Mouse (Mus musculus): ENCODE measurements around the gene Casp9. TPM values are rescaled to one million over a fixed set of nuclear protein-coding genes. Genes with fewer than 3 reads are reported as not detected.

Gene Casp9
- 17.1 and 17.2 TPM in 2 replicates for polyA plus RNA-seq (2015; fragmentation: Nextera tagmentation; extraction: Ambion mirVana)

DNA sequence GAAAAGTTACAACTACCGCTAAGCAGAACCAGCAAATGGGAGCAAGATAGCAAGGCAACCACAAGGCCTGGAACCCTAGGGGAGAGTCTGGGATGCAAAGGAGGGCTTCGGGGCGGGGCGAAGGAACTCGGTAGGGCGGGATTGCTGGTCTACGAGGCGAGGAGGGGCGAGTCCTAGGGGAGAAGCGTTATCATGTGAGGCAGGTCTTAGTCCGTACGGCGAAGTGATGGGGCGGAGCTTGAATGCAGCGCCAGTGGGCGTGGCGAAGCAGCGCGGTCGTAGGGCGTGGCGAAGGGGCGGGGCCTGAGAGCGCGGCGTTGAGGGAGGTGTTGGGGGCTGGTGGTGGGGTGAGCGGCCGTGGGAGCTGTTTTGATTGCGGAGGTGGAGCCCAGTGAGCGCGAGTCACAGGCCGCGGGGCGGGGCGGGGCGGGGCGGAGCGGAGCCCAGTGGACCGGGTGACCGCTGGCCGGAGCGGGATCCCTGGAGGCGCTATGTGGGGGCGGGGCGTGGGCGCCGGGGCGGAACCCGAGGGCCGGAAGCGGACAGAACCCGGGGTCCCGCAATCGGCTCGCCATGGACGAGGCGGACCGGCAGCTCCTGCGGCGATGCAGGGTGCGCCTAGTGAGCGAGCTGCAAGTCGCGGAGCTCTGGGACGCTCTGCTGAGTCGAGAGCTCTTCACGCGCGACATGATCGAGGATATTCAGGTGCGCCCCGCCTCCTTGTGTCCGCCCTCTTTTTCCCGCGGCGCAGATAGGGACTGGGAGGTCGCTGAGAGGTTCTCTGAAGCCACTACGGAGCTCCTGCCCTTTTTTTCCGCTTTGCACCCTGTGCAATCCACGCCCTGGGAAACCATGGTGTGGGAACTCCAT is at the start of gene Casp9:
Gene Casp9 (plus strand): TSS at position 331 of the 870 bp plus-strand sequence.
- H3K4me2 ChIP-seq (replicated peaks): peak within 1 kb of the TSS; percentile 69
- peaks cover 28% of the 10 kb centered on the region for H3K4me1 ChIP-seq
- H3K36me3 ChIP-seq: peaks cover 18% of the 10 kb centered on the region
- under 1% methylated on average over 74 of the region's 80 CpGs for WGBS
- ATAC-seq (ENCODE audit: low FRiP score, low read depth): peak; percentile 80
- H3K9me3 ChIP-seq: no peaks in the 10 kb centered on the region
- no peaks in the 10 kb centered on the region for H3K27me3 ChIP-seq
- H3K27ac ChIP-seq: peak within 1 kb of the TSS; percentile 88
- peak within 1 kb of the TSS; percentile 69 for H3K4me3 ChIP-seq
- peak within 1 kb of the TSS; percentile 74 for H3K9ac ChIP-seq

DNA sequence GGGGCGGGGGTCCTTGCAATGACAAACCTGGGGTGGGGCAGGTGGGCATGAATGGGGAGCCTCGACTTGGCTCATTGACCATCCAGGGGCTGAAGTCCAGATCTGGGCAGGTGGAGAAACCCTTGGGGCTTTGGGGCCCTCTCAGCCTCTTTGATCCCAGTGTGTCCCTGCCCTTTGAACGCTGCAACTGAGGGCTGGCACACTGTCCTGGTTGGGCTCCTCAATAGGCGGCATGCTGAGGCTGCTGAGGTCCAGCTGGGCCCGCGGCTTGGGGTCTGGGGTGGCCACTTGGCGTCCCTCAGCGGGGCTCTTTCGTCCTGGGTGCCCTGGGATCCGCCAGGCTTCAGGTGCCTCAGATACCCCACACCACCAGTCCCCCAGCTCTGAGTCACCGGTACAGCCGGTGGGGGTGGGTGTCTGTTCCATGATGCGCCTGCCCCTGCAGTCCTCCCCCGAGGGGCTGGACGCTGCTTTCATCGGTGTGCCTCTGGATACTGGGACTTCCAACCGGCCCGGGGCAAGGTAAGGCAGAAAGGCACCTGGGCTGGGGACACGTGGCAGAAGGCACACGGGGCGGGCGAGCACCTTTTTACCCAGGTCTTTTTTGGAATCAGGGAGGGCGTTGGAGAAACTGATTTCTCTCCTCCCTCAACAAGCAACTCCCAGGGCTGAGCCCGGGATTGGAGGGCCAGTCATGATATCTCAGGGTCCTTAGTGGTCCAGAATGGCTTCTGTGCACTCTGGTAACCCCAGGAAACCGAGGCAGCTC is 46.6 kb upstream of the Casp9 start, which contains the start of gene Agmat:
Gene Agmat (plus strand): TSS at position 95 of the 769 bp plus-strand sequence.
- Histone ChIP-seq H3K9me3 (no peaks in the 10 kb centered on the region), H3K36me3 (no peaks in the 10 kb centered on the region), H3K4me3 (no peak within 1 kb of the TSS), H3K27ac (no peak within 1 kb of the TSS), H3K27me3 (peaks cover 11% of the 10 kb centered on the region; the same call in 1 of the 2 replicates), H3K4me2 (replicated peaks) (no peak within 1 kb of the TSS), H3K4me1 (no peaks in the 10 kb centered on the region), H3K9ac (no peak within 1 kb of the TSS)
- no peak for ATAC-seq (ENCODE audit: low FRiP score, low read depth)
- 22% methylated on average over 25 of the region's 25 CpGs for WGBS

DNA sequence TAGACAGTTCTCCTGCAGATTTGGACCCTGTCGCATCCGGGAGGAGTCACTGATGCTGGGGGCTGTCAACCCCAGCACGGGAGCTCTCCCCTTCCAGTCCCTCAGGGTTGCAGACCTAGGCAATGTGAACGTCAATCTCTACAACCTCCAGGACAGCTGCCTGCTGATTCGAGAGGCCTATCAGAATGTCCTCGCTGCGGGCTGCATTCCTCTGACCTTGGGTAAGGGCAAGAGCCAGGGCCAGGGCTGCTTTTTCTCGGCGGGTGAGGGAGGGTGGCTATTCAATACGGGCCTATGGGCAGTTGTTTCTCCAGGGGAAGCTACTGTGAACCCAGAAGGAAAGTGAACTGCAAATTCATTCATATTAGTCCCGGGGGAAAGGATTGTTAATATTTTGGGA is 43.9 kb upstream of the Casp9 start:
- WGBS: 46% methylated on average over 11 of the region's 11 CpGs
- Histone ChIP-seq H3K4me2 (replicated peaks) (no peak overlapping the region), H3K9ac (no peak overlapping the region), H3K27ac (no peak overlapping the region), H3K27me3 (peaks cover 11% of the 10 kb centered on the region; the same call in 1 of the 2 replicates), H3K9me3 (no peaks in the 10 kb centered on the region), H3K4me3 (no peak overlapping the region), H3K36me3 (no peaks in the 10 kb centered on the region), H3K4me1 (no peaks in the 10 kb centered on the region)
- no peak for ATAC-seq (ENCODE audit: low FRiP score, low read depth)

DNA sequence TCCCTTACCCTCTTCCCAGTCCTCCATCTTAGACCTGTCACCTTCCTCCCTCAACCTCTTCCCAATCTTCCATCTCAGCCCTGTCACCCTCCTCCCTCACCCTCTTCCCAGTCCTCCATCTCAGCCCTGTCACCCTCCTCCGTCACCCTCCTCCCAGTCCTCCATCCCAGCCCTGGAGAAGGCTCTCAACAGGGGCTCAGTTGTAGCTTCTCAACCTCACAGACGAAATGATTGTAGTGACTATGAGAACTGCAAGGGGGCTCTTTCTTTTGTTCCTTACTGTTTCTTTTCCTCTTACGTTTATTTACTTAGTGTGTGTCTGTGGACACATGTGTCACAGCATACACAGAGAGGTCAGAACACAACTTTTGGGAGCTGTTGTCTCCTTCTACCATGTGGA is 42.6 kb upstream of the Casp9 start:
- Histone ChIP-seq H3K4me1 (no peaks in the 10 kb centered on the region), H3K4me2 (replicated peaks) (no peak overlapping the region), H3K27ac (no peak overlapping the region), H3K9ac (no peak overlapping the region), H3K27me3 (peaks cover 11% of the 10 kb centered on the region; the same call in 1 of the 2 replicates), H3K36me3 (no peaks in the 10 kb centered on the region), H3K4me3 (no peak overlapping the region), H3K9me3 (no peaks in the 10 kb centered on the region)
- WGBS: 76% methylated on average over 3 of the region's 3 CpGs
- no peak for ATAC-seq (ENCODE audit: low FRiP score, low read depth)

DNA sequence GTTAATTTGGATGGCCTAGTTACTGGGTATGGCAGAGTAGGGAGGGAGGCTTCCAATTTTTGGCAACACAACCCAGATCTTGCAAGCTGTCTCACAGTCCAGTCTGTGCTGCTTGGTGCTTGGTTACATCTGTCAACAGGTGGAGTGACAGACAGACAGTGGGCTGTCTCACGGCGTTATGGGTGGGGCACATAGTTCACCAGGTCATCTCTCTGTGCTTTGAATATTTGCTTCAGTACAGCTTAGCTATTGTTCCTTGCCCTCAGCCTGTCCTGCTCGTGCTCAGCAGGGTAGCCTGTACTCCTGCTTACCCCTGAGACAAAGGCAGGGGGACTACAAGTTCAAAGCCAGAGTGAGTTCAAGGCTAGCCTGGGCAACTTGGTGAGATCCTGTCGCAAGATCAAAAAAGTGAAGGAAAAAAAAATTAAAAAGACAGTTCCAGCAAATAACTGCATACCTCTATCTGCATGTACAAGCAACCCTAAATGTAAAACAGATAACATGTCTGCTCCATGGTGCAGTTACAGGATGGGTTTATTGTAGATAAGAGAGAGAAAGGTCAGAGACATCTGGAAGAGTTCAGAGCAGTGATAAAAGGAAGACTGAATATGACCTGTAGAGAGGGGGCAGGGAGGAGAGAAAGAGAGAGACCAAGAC is 41.9 kb upstream of the Casp9 start:
- ATAC-seq (ENCODE audit: low FRiP score, low read depth): no peak
- Histone ChIP-seq H3K9me3 (no peaks in the 10 kb centered on the region), H3K4me2 (replicated peaks) (no peak overlapping the region), H3K27me3 (peaks cover 8% of the 10 kb centered on the region; the same call in 1 of the 2 replicates), H3K36me3 (no peaks in the 10 kb centered on the region), H3K9ac (no peak overlapping the region), H3K27ac (no peak overlapping the region; the same call in 1 of the 2 replicates), H3K4me3 (no peak overlapping the region), H3K4me1 (no peaks in the 10 kb centered on the region)
- 41% methylated on average over 4 of the region's 4 CpGs for WGBS

DNA sequence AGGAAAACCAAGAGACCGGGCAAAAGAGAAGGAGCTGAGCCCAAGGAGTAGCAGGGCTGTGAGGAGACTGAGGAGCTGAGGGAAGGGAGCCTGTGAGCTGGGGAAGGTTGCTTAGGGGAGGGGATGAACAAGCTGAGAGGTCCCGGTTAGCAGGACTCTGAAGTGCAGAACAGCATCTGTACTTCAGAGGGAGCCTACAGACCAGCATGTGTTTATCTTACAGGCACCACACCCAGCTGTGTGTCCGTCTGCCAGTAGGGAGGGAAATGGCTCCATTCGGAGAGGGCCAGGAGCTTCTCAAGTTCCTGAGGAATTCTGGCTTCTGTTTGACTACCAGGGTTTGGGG is 41.4 kb upstream of the Casp9 start:
- H3K9me3 ChIP-seq: no peaks in the 10 kb centered on the region
- H3K9ac ChIP-seq: no peak overlapping the region
- no peaks in the 10 kb centered on the region for H3K36me3 ChIP-seq
- no peak overlapping the region for H3K27ac ChIP-seq
- no peak overlapping the region for H3K4me2 ChIP-seq (replicated peaks)
- 3% methylated on average over 4 of the region's 4 CpGs for WGBS
- H3K27me3 ChIP-seq: peaks cover 3% of the 10 kb centered on the region; the same call in 1 of the 2 replicates
- ATAC-seq (ENCODE audit: low FRiP score, low read depth): peak; percentile 5; the same call in 1 of the 2 replicates
- H3K4me3 ChIP-seq: no peak overlapping the region
- H3K4me1 ChIP-seq: no peaks in the 10 kb centered on the region

DNA sequence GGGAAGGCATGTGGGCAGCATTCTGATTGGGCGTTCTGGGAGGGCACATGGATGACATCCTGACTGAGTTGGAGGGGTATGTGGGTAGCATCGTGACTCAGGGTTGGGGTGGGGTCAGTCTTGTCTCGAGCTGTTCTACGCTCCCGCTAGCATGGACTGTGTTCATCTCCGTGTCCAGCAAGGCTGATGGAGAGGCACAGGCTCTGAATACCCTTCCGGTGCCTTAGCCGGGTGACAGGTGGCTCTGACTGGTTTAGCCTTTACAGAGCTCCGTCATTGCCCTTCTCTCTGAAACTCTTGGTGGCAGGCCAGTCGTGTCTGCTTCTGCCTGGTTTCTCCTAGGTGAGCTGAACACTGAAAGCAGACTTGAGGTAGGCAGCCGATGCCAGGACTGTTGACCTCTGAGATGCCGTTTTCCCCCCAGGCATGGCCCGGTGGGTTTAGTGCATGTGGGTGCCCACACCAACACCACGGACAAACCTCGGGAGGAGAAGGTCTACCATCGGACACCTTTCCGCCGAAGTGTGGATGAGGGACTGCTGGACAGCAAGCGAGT is 38.0 kb upstream of the Casp9 start:
- Histone ChIP-seq H3K27ac (no peak overlapping the region), H3K9ac (no peak overlapping the region), H3K36me3 (no peaks in the 10 kb centered on the region), H3K4me3 (no peak overlapping the region), H3K9me3 (no peaks in the 10 kb centered on the region), H3K4me2 (replicated peaks) (no peak overlapping the region), H3K4me1 (no peaks in the 10 kb centered on the region), H3K27me3 (no peaks in the 10 kb centered on the region)
- ATAC-seq (ENCODE audit: low FRiP score, low read depth): no peak
- WGBS: 89% methylated on average over 19 of the region's 19 CpGs

DNA sequence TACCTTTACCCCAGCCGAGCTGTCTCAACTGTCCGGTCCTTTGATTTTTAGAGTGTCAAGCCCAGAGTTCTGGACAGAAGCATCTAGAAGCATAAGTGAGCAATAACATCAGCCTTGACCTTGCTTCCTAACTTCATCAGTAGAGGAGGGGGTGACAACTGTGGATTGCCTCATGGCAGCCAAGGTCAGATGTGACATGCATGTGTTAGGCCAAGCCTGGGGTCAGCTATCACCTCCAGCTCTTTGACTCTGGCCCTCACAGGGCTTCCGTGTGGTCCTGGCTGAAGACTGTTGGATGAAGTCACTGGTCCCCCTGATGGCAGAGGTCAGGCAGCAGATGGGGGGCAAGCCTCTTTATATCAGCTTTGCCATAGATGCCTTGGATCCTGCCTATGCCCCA is 36.3 kb upstream of the Casp9 start:
- peaks cover 13% of the 10 kb centered on the region for H3K36me3 ChIP-seq
- H3K4me3 ChIP-seq: no peak overlapping the region
- H3K9me3 ChIP-seq: no peaks in the 10 kb centered on the region
- no peaks in the 10 kb centered on the region for H3K27me3 ChIP-seq
- no peak for ATAC-seq (ENCODE audit: low FRiP score, low read depth)
- no peak overlapping the region for H3K4me2 ChIP-seq (replicated peaks)
- no peaks in the 10 kb centered on the region for H3K4me1 ChIP-seq
- no peak overlapping the region for H3K9ac ChIP-seq
- WGBS: 85% methylated on average over 3 of the region's 3 CpGs
- H3K27ac ChIP-seq: no peak overlapping the region

DNA sequence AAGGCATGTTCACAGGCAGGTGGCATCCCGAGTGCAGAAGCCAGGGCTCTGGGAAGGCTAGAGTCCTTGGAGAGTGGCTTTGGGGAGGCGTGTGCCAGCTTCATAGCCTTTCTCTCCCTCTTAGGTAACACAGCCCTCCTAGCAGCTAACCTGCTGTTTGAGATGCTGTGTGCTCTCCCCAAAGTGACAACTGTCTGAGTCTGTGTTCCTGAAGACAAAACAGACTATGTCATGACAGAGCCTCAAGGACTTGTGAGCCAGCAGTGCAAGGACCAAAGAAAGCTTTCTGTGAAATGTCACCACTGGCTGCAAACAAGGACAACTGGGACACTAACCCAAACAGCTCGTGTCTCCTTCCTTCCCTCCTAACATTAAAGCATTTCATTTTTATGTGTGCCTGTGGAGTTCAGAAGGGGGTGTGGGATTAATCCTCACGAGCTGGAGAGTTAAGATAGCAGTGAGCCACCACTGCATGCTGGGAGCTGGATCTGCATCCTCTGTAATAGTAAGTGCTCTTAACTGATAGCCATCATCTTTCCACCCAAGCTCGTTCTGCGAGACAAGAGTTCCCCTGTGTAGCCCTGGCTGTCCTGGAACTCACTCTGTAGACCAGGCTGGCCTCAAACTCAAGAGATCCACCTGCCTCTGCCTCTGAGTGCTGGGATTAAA is 34.4 kb upstream of the Casp9 start:
- Histone ChIP-seq H3K4me2 (replicated peaks) (no peak overlapping the region), H3K36me3 (peaks cover 32% of the 10 kb centered on the region), H3K4me3 (no peak overlapping the region), H3K9me3 (no peaks in the 10 kb centered on the region), H3K4me1 (no peaks in the 10 kb centered on the region), H3K9ac (no peak overlapping the region), H3K27ac (no peak overlapping the region), H3K27me3 (no peaks in the 10 kb centered on the region)
- WGBS: 67% methylated on average over 6 of the region's 6 CpGs
- ATAC-seq (ENCODE audit: low FRiP score, low read depth): no peak

DNA sequence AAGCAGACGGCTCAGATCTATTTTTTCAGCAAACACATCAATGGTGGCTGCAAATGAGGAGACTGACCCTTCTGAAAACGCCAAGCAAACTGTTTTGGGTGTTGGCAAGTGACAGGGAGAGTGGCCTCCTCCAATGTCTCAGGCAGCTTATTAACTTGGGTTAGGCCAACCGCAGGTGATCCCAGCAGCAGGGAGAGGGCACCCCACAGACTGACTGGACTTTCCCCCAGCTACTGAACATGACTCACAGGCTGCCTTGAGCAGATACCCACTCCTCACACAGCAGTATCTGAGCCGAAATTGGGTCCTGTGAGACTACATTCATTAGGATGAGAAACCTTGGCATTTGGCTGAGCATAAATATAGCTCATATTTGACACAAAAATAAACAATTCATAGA is 32.5 kb upstream of the Casp9 start:
- 79% methylated on average over 4 of the region's 4 CpGs for WGBS
- no peak overlapping the region for H3K4me3 ChIP-seq
- no peak overlapping the region for H3K27ac ChIP-seq
- H3K4me1 ChIP-seq: no peaks in the 10 kb centered on the region; the same call in 1 of the 2 replicates
- H3K27me3 ChIP-seq: no peaks in the 10 kb centered on the region
- H3K9ac ChIP-seq: no peak overlapping the region
- no peaks in the 10 kb centered on the region for H3K9me3 ChIP-seq
- no peak for ATAC-seq (ENCODE audit: low FRiP score, low read depth)
- H3K4me2 ChIP-seq (replicated peaks): no peak overlapping the region
- peaks cover 47% of the 10 kb centered on the region for H3K36me3 ChIP-seq

DNA sequence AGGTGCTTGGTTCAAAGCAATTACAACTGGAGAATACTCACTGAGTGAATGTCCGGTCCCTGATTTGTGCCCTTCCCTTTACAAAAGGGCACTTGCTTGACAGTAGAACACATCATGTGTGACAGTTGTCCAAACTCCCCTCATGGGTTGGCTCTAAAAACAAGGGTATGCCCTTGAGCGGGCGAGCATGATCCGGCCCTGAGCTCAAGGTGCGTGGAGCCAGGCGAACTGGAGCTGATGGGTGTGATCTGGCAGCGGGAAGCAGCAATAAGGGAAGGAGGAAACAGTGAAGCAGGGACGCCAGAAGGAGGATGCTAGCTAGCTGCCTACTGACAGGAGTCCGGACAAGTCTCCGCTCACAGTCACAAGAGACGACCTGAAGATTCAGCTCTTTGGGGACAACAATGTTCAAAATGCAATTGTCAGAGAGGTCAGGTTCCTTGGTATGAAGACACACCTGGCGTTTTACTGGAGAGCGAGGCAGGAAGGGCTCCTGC is 31.3 kb upstream of the Casp9 start:
- WGBS: 91% methylated on average over 13 of the region's 13 CpGs
- H3K4me1 ChIP-seq: peaks cover 12% of the 10 kb centered on the region
- no peak overlapping the region for H3K27ac ChIP-seq
- H3K4me2 ChIP-seq (replicated peaks): no peak overlapping the region
- H3K4me3 ChIP-seq: no peak overlapping the region
- H3K9me3 ChIP-seq: no peaks in the 10 kb centered on the region
- no peak overlapping the region for H3K9ac ChIP-seq
- peaks cover 59% of the 10 kb centered on the region for H3K36me3 ChIP-seq
- no peak for ATAC-seq (ENCODE audit: low FRiP score, low read depth)
- no peaks in the 10 kb centered on the region for H3K27me3 ChIP-seq
